Mouse (Mus musculus) left cerebral cortex, postnatal 14 days (tissue): Measurements from ENCODE around the gene Hoxb9. TPM values are rescaled to one million over a fixed set of nuclear protein-coding genes. Genes with fewer than 3 reads are reported as not detected.
A peak's percentile ranks its signal among the peaks of the same experiment; 100 is the strongest.

Source experiments
- DNase-seq, 2 experiments: peaks; one replicate each; pipeline ENCODE4 v3.0.0; 2021 to 2022; ENCODE audit warnings: low spot score in 2 of 2, mixed read lengths in 1 of 2
- intact Hi-C: fragments of 180-260 bp; cut with DNase I; formaldehyde crosslinking; loops from one replicate; pipeline ENCODE4 v1.15.1; 2025
- total RNA-seq, 2 experiments: library from RNA; stranded (reverse); gene quantifications; 2 replicates each; pipeline ENCODE4 v1.2.3; 2021

The Hoxb9 gene
- total RNA-seq, 2 experiments from 2014 or later, result not detected

DNA sequence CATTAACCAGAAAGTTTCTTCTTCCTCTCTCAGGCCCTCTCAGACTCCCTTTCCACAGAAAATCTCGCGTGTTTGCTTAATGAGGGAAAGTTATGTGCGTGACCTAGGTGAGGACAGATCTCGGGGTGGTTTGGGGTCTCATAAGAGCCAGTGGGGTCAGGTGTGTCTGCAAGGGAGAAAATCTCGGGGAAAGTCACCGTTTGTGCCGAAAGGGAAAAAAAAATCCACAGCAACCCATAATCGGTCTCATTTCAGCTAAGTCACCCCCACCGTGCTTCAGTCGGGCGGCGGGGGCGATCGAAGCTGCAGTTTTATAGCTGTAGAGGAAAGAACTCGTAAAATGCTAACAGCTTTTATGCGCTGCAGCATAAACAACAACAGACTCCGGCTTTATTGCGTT is 10.1 kb downstream of the Hoxb9 start:
- intact Hi-C loops, result loop anchor here (10.0 kb wide), 1 partner anchor 733 kb away; the partner anchor contains the start of gene Sp6
- no peak for DNase-seq

- DNase-seq, result no peak
- intact Hi-C loops, result loop anchor here (10.0 kb wide), 1 partner anchor 733 kb away; the partner anchor contains the start of gene Sp6
These were observed 10.8 kb downstream of the Hoxb9 start, which contains the start of gene Hoxb8 for GRCm38 (mm10) chr11:96281855-96282570. TSS of gene Hoxb8 (plus strand) at chr11:96281905.

DNA sequence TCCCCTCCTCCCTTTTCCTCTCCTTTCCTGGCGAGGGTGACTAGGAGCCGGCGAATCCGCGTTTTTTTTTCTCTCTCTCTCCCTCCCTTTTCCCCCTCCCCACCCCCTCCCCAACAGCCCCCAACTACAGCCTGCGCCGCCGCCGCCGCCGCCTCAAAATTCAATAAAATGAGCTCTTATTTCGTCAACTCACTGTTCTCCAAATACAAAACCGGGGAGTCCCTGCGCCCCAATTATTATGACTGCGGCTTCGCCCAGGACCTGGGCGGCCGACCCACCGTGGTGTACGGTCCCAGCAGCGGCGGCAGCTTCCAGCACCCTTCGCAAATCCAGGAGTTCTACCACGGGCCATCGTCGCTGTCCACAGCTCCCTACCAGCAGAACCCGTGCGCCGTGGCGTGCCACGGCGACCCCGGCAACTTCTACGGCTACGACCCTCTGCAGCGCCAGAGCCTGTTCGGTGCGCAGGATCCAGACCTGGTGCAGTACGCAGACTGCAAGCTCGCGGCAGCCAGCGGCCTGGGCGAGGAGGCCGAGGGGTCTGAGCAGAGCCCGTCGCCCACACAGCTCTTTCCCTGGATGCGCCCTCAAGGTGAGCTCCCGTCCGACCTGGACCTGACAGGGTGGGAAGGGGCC is 11.7 kb downstream of the Hoxb9 start:
- intact Hi-C loops, result loop anchor here (10.0 kb wide), 1 partner anchor 732 kb away; the partner anchor contains the start of gene Sp6
- no peak for DNase-seq

GRCm38 (mm10) chr11:96284041-96284749 is 12.9 kb downstream of the Hoxb9 start:
- peak in 1 of 2 experiments; percentile 12 for DNase-seq
- intact Hi-C loops, result loop anchor here (10.0 kb wide), 1 partner anchor 731 kb away; the partner anchor contains the start of gene Sp6

DNA sequence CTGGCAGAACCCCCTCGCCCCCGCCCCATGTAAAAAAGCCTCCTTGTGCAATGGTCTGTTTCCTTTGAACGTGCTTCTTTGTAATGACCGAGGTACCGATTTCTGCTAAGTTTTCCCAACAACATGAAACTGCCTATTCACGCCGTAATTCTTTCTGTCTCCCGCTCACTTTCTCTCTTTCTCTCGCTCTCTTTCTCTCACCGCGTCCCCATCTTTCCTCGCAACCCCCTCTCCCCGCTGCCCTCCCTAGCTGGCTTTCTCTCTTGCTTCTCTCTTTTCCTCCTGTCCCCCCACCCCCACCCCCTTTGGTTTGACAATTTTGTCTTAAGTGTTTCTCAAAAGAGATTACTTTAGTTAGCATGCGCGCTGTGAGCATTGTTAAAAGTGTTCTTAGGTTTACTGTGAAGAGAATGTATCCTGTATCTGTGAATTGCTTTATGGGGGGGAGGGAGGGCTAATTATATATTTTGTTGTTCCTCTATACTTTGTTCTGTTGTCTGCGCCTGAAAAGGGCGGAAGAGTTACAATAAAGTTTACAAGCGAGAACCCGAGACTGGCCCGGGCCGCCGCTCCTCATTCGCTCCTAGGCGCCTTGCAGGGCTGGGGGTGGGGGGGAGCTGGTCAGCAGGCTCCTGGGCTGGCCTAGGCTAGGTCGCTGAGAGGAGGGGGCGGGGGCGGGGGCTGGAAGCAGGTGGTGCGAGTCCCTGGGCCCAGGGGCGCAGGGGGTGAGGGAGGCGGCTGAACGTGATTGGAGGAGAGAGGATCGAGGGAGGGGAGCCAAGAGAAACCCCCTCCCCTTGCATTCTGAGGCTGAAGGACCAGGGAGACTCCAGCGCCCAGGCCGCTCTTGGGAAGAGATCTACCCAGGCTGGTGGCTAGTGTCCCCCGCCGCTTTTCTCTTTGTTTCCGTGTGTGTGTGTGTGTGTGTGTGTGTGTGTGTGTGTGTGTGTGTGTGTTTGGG is 13.8 kb downstream of the Hoxb9 start:
- DNase-seq, result no peak
- intact Hi-C loops, result loop anchor here (10.0 kb wide), 1 partner anchor 730 kb away; the partner anchor contains the start of gene Sp6

DNA sequence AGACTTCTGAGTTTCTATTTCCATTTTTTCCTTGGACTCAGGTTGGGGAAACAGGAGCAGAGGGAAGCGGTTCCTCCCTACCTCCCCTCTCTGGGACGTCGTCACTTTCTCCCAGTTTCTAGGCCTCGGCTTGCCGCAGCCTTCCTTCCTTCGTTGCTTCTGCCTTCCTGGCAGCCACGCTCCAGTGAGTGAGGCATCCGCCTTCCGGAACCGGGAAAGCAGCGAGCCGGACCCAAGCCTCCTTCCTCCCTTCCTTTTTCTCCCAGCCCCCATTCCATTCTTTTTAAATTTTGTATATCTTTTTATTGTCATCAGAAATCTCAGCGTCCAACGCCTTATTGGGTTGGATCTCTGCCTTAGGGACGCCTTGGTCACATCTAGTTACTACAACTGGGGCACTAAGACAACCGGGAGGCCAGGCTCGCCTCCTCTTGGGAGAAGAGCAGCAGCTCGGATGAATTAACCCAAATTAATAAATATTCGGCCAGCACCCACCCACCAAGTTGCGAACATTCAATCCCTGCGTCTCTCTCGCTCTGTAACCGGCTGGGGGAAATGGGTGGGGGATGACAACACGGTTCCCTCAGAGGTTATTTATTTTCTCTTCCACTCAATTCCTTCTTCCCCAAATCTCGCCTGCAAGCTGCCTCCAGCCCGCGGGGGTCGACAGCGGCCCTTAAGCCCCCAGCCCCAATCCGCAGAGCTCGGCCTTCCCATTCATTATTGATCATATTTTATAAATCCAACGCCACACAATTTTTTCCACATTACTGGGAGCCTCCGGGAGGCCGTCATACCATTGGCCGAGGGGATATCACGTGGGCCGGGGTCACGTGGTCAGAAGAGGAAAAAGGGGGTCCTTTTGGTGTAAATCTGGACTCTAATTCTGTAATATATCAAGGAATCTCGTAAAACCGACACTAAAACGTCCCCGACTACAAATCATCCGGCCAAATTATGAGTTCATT is 14.8 kb downstream of the Hoxb9 start, which contains the start of gene Hoxb7:
Hoxb7 (plus strand) TSS at position 853 of the 968 bp plus-strand sequence.
- no peak for DNase-seq
- intact Hi-C loops, result loop anchor here (10.0 kb wide), 1 partner anchor 729 kb away; the partner anchor contains the start of gene Sp6

- intact Hi-C loops, result loop anchor here (10.0 kb wide), 1 partner anchor 728 kb away; the partner anchor contains the start of gene Sp6
- DNase-seq, result no peak
These were observed 15.6 kb downstream of the Hoxb9 start for GRCm38 (mm10) chr11:96286739-96287385.

DNA sequence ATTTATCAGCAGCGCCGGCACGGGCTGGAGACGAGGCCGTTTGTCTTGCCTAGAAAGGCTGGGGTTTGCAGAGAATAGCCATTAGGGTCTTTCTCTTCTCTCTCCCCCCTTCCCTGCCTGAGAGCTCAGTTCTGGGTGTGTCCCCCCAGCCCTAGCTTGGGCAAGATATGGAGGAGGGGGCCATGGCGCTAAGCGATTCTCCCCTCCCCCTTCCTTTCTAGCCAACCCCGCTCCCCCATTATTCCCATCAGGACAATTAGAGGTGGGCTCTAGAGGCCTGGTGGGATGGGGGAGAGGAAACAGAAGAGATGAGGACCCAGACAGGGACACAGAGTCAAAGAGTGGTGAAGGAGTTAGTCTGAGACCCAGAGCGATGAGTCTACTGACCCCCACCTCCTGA is 16.2 kb downstream of the Hoxb9 start:
- intact Hi-C loops, result loop anchor here (10.0 kb wide), 1 partner anchor 727 kb away; the partner anchor contains the start of gene Sp6
- no peak for DNase-seq

DNA sequence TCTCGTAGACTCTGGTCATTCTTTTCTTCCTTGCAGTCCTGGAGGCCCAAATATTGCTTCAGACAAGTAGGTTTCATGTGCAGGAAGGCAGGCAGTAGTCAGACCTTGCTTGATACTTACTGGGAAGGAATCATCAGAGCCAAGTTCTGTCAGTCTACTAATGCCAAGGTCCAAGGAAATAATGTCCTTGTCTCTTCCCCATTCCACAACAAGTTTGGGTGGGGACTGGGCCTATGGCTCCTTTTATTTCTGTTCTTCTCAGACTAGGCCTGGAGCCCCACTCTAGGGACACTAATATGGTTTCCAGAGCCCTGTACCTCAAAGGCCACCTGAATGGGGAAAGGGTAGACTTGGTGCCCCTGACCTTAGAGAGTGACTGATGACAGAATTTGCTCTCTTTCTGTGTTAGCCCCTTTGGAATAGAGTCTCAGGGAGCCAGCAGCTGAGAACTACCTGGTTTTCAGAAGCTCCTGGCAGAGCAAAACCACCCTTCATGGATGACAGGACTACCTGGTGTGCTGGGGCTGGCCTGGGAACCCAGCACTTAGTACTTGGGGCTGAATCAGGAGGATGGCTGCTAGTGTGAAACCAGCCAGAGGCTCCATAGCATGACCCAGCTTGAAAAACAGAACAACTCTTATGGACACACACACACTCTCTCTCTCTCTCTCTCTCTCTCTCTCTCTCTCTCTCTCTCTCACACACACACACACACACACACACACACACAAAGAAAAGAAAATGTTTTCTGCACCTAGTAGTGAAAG is 17.4 kb downstream of the Hoxb9 start:
- intact Hi-C loops, result loop anchor here (10.0 kb wide), 1 partner anchor 726 kb away; the partner anchor contains the start of gene Sp6
- no peak for DNase-seq

DNA sequence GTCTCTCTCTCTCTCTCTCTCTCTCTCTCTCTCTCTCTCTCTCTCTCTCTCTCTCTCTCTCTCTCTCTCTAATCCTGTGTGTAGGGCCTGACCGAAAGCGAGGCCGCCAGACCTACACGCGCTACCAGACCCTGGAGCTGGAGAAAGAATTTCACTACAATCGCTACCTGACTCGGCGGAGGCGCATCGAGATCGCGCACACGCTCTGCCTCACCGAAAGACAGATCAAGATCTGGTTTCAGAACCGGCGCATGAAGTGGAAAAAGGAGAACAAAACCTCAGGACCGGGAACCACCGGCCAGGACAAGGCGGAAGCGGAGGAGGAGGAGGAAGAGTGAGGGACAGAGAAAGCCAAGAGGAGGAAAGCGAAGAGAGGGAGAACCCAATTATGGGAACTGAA is 18.0 kb downstream of the Hoxb9 start:
- intact Hi-C loops, result loop anchor here (10.0 kb wide), 1 partner anchor 726 kb away; the partner anchor contains the start of gene Sp6
- DNase-seq, result no peak

DNA sequence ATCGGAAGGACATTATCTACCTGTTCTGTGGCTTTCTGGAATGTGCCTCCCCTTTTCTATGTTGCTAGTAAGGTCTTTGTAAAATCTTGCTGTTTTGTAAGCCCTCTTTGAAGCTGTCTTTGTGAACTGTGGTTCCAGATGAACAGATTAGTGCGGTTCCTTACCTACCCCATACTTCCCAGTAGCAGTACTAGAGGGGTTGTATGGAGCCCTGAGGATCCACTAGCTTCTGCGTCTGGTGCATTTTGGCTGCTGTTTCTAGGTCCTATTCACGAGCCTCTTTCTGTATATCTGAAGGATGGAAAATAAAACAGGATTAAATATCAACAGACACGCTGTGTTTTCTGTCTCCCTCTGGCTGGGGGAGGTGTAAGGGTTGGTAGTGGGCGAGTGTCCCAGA is 18.6 kb downstream of the Hoxb9 start:
- intact Hi-C loops, result loop anchor here (10.0 kb wide), 1 partner anchor 725 kb away; the partner anchor contains the start of gene Sp6
- no peak for DNase-seq

- DNase-seq, result no peak
These were observed 19.6 kb downstream of the Hoxb9 start for GRCm38 (mm10) chr11:96290705-96291355.

DNA sequence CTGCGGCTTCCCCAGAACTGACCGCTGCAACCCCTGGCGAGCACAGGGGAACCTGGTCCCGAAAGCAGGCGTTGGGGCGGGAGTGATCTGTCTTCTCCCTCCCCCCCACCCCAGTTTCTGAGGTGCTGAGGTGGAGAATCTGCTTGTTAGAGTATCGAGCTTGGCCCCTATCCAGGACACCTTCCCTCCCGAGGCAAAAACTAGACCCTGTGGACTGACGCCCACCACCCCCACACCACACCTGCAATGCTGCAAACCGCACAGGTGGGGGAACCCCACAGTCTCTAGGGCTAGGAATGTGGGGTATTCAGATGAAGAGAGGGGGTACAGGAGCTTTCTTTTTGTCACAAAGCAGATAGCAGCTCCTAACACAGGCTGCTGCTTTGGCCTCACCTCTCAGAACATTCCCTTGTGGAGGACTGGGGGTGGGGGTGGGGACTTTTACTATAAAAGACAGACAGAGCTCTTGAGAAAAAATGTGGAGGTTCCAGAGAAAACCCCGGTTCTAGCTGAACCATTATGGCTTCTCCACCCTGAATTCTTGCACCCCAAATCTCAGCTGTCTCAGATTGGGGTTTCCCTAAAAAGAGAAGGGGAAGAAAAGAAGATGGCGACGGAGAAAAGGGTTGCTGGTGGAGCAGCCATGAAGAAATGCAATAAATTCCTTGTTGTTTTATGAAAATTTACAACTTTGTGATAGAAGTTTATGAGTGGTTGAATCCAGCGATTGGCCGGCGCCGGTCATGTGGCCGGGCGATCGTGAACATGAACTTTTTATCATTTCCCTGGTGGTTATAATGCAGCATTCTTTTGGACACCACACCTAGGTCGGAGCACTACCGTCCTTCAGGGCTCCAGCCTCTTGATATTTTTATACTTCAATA is 20.7 kb downstream of the Hoxb9 start, which contains the start of gene Hoxb6:
Hoxb6 (plus strand) TSS at position 796 of the 884 bp plus-strand sequence.
- intact Hi-C loops, result no loop called here

More at GRCm38 (mm10) chr11:96290705-96291355, 19.6 kb downstream of the Hoxb9 start:
- intact Hi-C loops, result no loop called here

DNA sequence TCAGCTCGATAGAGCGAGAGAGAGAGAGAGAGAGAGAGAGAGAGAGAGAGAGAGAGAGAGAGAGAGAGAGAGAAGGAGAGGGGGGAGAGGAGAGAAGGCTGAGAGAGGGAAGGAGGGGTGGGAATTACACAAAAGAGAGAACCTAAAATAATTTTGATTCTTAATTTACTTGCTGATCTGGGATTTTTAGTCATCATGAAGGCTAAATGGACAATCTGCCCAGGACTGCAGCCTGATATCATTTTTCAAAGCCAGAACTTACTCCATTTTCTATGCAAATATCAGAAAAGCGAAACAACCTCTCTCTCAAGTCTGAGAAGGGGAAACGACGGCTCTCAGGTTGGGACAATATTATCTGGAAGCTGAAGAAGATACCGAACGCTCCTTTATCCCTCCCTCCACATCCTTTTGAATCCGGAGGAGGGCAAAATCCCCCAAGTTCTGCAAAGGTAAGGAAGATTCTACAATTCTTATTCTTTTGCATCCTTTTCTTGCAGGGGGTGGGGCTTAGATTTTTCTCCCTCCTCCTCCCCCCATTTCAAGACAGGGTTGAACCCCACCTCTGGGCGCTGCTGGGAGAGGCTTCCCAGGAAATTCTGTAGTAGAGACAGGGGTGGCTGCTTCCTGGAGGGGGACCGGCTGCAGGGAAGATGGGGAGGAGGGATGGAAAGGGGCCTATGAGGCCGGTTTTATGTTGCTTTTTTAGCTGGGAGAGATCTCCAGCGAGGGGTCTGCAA is 21.5 kb downstream of the Hoxb9 start:
- DNase-seq, result no peak
- intact Hi-C loops, result no loop called here

More for the DNA sequence above, 20.7 kb downstream of the Hoxb9 start, which contains the start of gene Hoxb6:
- DNase-seq, result no peak
